Mouse (Mus musculus): Measurements from ENCODE around the gene Dyx1c1. TPM values are rescaled to one million over a fixed set of nuclear protein-coding genes. Genes with fewer than 3 reads are reported as not detected.

Gene Dyx1c1
- total RNA-seq, 2 experiments from 2014 or later, result 0.43 to 0.60 TPM

GRCm38 (mm10) chr9:73014724-73015123, 56.1 kb downstream of the Dyx1c1 start:
- DNase-seq, result no peak
- intact Hi-C loops (cut with DNase I; ENCODE audit: low total_unique reads), result no loop called here

GRCm38 (mm10) chr9:73019841-73020240, 61.3 kb downstream of the Dyx1c1 start:
- intact Hi-C loops (cut with DNase I; ENCODE audit: low total_unique reads), result no loop called here
- no peak for DNase-seq

- no peak for DNase-seq
- intact Hi-C loops (cut with DNase I; ENCODE audit: low total_unique reads), result no loop called here
Observed at GRCm38 (mm10) chr9:73020566-73021097, 62.0 kb downstream of the Dyx1c1 start.

Small RNA genes within 50 kb of the gene (microRNA-seq; reads per million reads assigned to microRNA genes)
- gene Gm27353, result 0 reads per million in 2 experiments

Other genes starting within 250 kb of the Dyx1c1 start
- under 1 TPM; 0.45 to 0.80 TPM for gene Prtg, start 151.9 kb upstream of the Dyx1c1 start, total RNA-seq (2021)
- gene Pygo1, start 33.1 kb upstream of the Dyx1c1 start, total RNA-seq (2021), result 1 to 10 TPM; 4.0 to 6.2 TPM
- gene Gm44503, start 67 bp downstream of the Dyx1c1 start, total RNA-seq (2021), result not detected
- 1 to 10 TPM; 5.9 to 6.7 TPM for gene Ccpg1os, start 26.6 kb downstream of the Dyx1c1 start, total RNA-seq (2021)
- 10 to 100 TPM; 32.3 to 36.7 TPM for gene Ccpg1, start 26.6 kb downstream of the Dyx1c1 start, total RNA-seq (2021)
- 1 to 10 TPM; 3.3 to 4.6 TPM for gene Pigb, start 81.6 kb downstream of the Dyx1c1 start, total RNA-seq (2021)
- gene Rab27a, start 86.1 kb downstream of the Dyx1c1 start, total RNA-seq (2021), result 1 to 10 TPM; 1.8 to 6.0 TPM
- not detected for gene Khdc3, start 143.1 kb downstream of the Dyx1c1 start, total RNA-seq (2021)
- not detected for gene Gm20509, start 143.7 kb downstream of the Dyx1c1 start, total RNA-seq (2021)
- 10 to 100 TPM; 41.2 to 42.7 TPM for gene Rsl24d1, start 154.6 kb downstream of the Dyx1c1 start, total RNA-seq (2021)